Mouse (Mus musculus) heart, adult 2 months (tissue): ENCODE measurements around the gene Atxn10. TPM values are rescaled to one million over a fixed set of nuclear protein-coding genes. Genes with fewer than 3 reads are reported as not detected.
"Not testable (repeated sequence)": the region's sequence is repeated elsewhere in the genome, so short reads cannot be mapped to it uniquely, and the experiment has no call there.

Experiments
- DNase-seq, 2 experiments: peaks; one replicate each; pipeline ENCODE4 v3.0.0; 2021
- H3K27ac ChIP-seq: fragments of 200-600 bp; 2 replicates; pipeline ENCODE4 v1.8.1; 2022
- H3K27me3 ChIP-seq: fragments of 200-500 bp; 2 replicates; pipeline ENCODE4 v1.6.1; 2012; ENCODE audit warnings: mild to moderate bottlenecking, low read length, inconsistent platforms, mixed read lengths; ENCODE audit not compliant: control insufficient read depth, insufficient read depth
- H3K36me3 ChIP-seq: fragments of 200-500 bp; 2 replicates; pipeline ENCODE4 v1.6.1; 2012; ENCODE audit warnings: low read length, inconsistent platforms; ENCODE audit not compliant: control insufficient read depth, insufficient read depth
- H3K4me1 ChIP-seq: fragments of 200-500 bp; 2 replicates; pipeline ENCODE4 v1.6.1; 2011; ENCODE audit warnings: low read length; ENCODE audit not compliant: control insufficient read depth, insufficient read depth
- H3K4me3 ChIP-seq: fragments of 200-600 bp; 2 replicates; pipeline ENCODE4 v1.8.1; 2022
- H3K79me2 ChIP-seq: fragments of 200-500 bp; replicated peaks from 2 replicates; pipeline ENCODE4 v1.6.1; 2012; ENCODE audit warnings: mild to moderate bottlenecking, inconsistent platforms, low read length, moderate library complexity, mixed read lengths; ENCODE audit not compliant: control insufficient read depth, insufficient read depth
- H3K9ac ChIP-seq: fragments of 200-500 bp; 2 replicates; pipeline ENCODE4 v1.6.1; 2012; ENCODE audit warnings: low read depth, mild to moderate bottlenecking, control low read depth, inconsistent platforms, low read length, mixed read lengths
- CTCF ChIP-seq: fragments of 200-600 bp; IDR thresholded peaks from 2 replicates; pipeline ENCODE4 v1.8.1; 2022; ENCODE audit warnings: antibody characterized with exemption, mild to moderate bottlenecking, moderate library complexity
- EP300 ChIP-seq: fragments of 200-500 bp; IDR thresholded peaks from 2 replicates; pipeline ENCODE4 v1.6.1; 2011; ENCODE audit warnings: low read depth, low read length, control low read depth; ENCODE audit not compliant: insufficient read depth
- POLR2A ChIP-seq: fragments of 200-500 bp; IDR thresholded peaks from 2 replicates; pipeline ENCODE4 v1.6.1; 2011; ENCODE audit warnings: mild to moderate bottlenecking, low read depth, low read length, control low read depth; ENCODE audit not compliant: insufficient read depth
- WGBS: fragments of 180-500 bp; shearing (Covaris S2); methylation state at CpG from one replicate; pipeline ENCODE4 v1.1.7; 2018; 5-methylcytosine and 5-hydroxymethylcytosine counted together
- intact Hi-C: fragments of 180-260 bp; cut with DNase I; formaldehyde crosslinking; loops from one replicate; pipeline ENCODE4 v1.15.1; 2025
- polyA plus RNA-seq: library from polyadenylated mRNA; depleted of rRNA; stranded (reverse); fragments of >200 nt; gene quantifications from 2 replicates; pipeline ENCODE4 v1.2.3, GENCODE M21; 2012
- total RNA-seq, 2 experiments: library from RNA; stranded (reverse); gene quantifications; 2 replicates each; pipeline ENCODE4 v1.2.3; 2021

Gene Atxn10
- total and polyA plus RNA-seq, 3 experiments = 52.9 to 82.6 (median 71.7) TPM

DNA sequence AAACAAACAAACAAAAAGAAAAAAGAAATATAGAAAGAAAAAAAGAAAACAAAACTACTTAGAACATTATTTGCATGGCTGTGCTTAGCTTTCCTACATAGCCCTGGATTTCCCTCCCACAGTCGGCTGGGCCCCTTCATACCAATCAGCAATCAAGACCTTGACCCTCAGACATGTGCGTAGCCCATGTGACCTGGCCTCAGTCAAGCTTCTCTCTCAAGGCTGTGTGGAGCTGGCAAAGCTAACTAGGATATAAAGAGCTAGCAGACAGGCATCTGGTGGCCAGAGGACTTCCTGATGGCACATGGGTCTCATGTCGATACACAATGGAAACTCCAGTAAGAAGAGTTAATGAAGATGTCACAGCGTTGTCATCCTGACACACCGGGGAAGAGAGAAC lies 6.9 kb upstream of the Atxn10 start:
- H3K27me3 ChIP-seq = no peaks in the 10 kb centered on the region
- no peak overlapping the region for H3K9ac ChIP-seq
- TF ChIP-seq CTCF (no peak), POLR2A (no peak), EP300 (no peak)
- intact Hi-C loops = no loop called here
- H3K27ac ChIP-seq = no peak overlapping the region
- no peaks in the 10 kb centered on the region for H3K36me3 ChIP-seq
- WGBS = 90% methylated on average over 5 of the region's 5 CpGs
- H3K4me3 ChIP-seq = no peak overlapping the region
- no peak for DNase-seq
- H3K79me2 ChIP-seq = no peaks in the 10 kb centered on the region
- peaks cover 2% of the 10 kb centered on the region; the same call in 1 of the 2 replicates for H3K4me1 ChIP-seq

DNA sequence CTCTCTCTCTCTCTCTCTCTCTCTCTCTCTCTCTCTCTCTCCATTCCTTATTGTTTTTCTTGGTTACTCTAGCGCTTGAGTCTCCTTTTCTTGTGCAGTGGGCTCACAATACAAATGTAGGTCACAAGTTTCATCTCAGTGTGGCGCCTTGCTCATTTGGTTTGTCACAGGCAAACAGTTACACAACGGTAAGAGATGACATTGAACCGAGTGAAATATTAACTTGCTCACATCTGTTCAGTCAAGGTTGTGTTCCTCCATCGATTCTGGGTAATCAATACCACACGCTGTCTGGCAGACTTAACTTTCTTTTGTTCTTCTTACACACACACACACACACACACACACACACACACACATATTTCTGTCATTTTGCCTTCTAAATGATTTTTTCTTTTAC lies 6.0 kb upstream of the Atxn10 start:
- no peak for DNase-seq
- intact Hi-C loops = no loop called here
- no peak overlapping the region for H3K9ac ChIP-seq
- H3K27ac ChIP-seq = no peak overlapping the region
- TF ChIP-seq CTCF (no peak), POLR2A (no peak), EP300 (no peak)
- H3K36me3 ChIP-seq = no peaks in the 10 kb centered on the region
- H3K4me3 ChIP-seq = no peak overlapping the region
- no peaks in the 10 kb centered on the region for H3K79me2 ChIP-seq
- H3K4me1 ChIP-seq = peaks cover 2% of the 10 kb centered on the region; the same call in 1 of the 2 replicates
- H3K27me3 ChIP-seq = no peaks in the 10 kb centered on the region
- WGBS = 89% methylated on average over 6 of the region's 6 CpGs

DNA sequence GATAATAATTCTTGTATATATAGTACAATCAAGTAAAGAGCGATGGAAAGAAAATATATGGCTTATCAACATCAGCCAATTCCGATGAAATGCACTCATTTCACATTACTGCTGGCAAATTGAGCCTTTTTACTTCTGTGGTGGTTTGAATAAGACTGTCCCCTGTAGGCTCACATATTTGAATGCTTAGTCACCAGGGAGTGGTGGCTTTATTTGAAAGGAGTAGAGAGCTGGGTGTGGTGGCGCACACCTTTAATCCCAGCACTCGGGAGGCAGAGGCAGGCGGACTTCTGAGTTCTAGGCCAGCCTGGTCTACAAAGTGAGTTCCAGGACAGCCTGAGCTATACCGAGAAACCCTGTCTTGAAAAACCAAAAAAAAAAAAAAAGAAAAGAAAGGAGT lies 2.5 kb upstream of the Atxn10 start:
- H3K9ac ChIP-seq, intact Hi-C loops: not testable (repeated sequence)
- WGBS = 91% methylated on average over 6 of the region's 6 CpGs

DNA sequence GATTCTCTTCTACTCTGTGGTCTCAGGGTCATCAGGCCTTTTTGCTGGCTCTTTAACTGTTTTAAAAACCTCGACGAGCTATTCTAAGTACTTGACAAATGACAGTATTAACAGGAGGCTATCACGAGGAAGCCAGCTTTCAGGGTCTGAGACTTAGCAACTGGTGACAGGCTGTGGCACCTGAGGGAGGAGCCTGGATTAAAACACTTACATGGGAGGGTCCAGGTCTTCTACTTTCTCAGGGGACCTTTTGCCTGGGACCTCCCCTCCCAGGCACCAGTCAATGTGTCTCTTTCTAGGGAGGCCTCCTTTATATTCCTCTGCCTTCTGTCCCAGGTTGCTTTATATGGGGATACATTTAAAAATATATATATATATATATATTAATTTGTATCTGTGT lies 1.8 kb upstream of the Atxn10 start:
- H3K9ac ChIP-seq = no peak overlapping the region
- TF ChIP-seq EP300 (no peak), POLR2A (no peak), CTCF (no peak)
- WGBS = 55% methylated on average over 3 of the region's 3 CpGs
- no peak for DNase-seq
- H3K27ac ChIP-seq = no peak overlapping the region
- H3K4me3 ChIP-seq = no peak overlapping the region
- peaks cover 2% of the 10 kb centered on the region; the same call in 1 of the 2 replicates for H3K4me1 ChIP-seq
- no peaks in the 10 kb centered on the region for H3K36me3 ChIP-seq
- intact Hi-C loops = no loop called here
- H3K27me3 ChIP-seq = no peaks in the 10 kb centered on the region
- H3K79me2 ChIP-seq = peaks cover under 1% of the 10 kb centered on the region; the same call in 1 of the 2 replicates

More for the DNA sequence above, 2.5 kb upstream of the Atxn10 start:
- not testable (repeated sequence) for DNase-seq, H3K27me3 ChIP-seq, H3K79me2 ChIP-seq, H3K36me3 ChIP-seq, H3K4me3 ChIP-seq, H3K4me1 ChIP-seq, H3K27ac ChIP-seq

DNA sequence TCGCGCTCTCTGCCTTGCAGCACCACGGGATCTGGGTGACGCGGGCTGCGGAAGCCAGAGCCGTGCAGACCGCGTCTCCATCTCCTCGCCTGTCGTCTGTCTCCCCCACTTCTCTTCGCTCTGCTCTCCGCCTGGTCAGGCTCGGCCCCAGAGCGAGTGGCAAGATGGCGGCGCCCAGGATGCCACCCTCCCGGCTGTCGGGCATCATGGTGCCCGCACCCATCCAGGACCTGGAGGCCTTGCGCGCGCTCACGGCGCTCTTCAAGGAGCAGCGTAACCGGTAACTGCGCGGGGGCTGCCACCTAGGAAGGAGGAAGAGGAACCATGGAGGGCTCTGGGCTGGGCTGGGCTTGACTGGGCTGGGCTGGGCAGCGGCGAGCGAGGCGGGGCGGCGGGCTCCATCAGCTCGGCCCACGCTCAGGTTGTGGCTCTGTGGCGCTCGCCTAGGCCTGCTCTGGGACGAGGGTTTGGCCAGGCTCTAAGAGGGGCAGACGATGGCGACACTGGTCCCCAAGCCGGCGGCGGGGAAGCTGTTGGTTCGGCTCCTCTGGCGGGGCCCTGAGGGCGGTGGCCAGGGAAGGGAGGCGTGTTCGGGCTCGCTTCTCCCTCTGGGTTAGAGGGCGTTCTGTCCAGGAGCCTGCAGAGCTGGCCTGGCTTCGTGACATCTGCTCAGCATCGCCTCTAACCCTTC lies 401 bp downstream of the Atxn10 start:
- Histone ChIP-seq H3K27ac (peak overlapping the region; percentile 94), H3K36me3 (no peaks in the 10 kb centered on the region), H3K79me2 (peaks cover 1% of the 10 kb centered on the region; the same call in 1 of the 2 replicates), H3K9ac (peak overlapping the region; percentile 81), H3K4me3 (peak overlapping the region; percentile 93), H3K4me1 (peaks cover 2% of the 10 kb centered on the region; the same call in 1 of the 2 replicates), H3K27me3 (no peaks in the 10 kb centered on the region)
- WGBS = 1% methylated on average over 54 of the region's 54 CpGs
- intact Hi-C loops = no loop called here
- TF ChIP-seq CTCF (no peak), POLR2A (peak; percentile 66; the same call in 1 of the 2 replicates)
- peak; percentile 80 to 81 for DNase-seq

DNA sequence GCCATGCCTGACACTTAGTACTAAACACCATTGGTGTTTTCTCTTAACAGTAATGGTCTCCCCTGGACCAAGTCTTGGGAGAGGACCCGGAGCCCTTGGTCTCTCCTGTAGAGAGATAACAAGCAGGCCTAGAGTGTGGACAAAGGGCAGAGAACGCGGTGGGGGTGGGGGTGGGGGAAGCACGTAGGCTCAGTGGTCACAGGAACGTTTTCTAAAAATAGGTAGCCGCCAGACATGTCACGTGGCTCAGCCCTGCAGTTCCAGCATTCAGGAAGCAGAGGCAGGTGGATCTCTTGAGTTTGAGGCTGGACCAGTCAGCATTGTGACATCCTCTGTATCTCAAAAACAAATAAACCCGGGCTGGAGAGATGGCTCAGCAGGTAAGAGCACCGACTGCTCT lies 1.2 kb downstream of the Atxn10 start:
- intact Hi-C loops = no loop called here

More for the DNA sequence above, 1.2 kb downstream of the Atxn10 start:
- DNase-seq = no peak
- H3K9ac ChIP-seq = peak overlapping the region; percentile 81
- no peaks in the 10 kb centered on the region for H3K36me3 ChIP-seq
- peaks cover 2% of the 10 kb centered on the region; the same call in 1 of the 2 replicates for H3K4me1 ChIP-seq
- peak overlapping the region; percentile 94 for H3K27ac ChIP-seq
- WGBS = 23% methylated on average over 9 of the region's 9 CpGs
- no peak for TF ChIP-seq CTCF
- peak overlapping the region; percentile 93 for H3K4me3 ChIP-seq
- H3K79me2 ChIP-seq = peaks cover 1% of the 10 kb centered on the region; the same call in 1 of the 2 replicates
- H3K27me3 ChIP-seq = no peaks in the 10 kb centered on the region
